Mouse (Mus musculus): ENCODE results near the gene Cic.

Gene Cic

GRCm38 (mm10) chr7:25341000-25341784 lies 73.7 kb downstream of the Cic start:
- DNase-seq (ENCODE audit: low spot score in 2 of 2), result no peak
